13 mouse cellular contexts compared by ENCODE assay signal in the genomic region with DNA sequence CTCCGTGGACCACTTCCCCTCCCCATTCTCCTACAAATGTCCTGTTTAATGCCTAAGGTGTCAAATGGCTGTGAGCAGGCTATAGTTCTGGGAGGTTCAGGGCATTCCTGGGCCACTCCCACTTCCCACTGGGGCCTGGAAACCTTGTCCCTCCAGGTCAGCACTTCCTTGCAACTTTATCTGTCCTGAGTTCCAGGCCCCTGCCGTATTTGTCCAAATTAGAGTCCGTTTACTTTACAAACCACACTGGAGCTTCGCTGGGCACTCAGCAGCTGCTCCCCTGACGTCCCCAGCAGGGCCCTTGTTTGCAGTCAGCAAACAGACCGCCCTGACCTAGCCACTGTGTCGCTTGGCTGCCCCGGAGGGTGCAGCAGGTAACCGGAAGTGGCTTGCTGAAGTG. TPM values are rescaled to one million over a fixed set of nuclear protein-coding genes. Genes with fewer than 3 reads are reported as not detected.
DNase-seq lines count a peak whose midpoint lies in the region; ATAC-seq and TF ChIP-seq lines count a peak whose summit lies in the region.
"Had no signal": no experiment of that assay in that cellular context is flagged by ENCODE, and none has a peak within 500 bp of the region (broad histone marks: within the 10 kb centered on the region; RNA-seq: fewer than 3 reads in every experiment).

No protein-coding gene starts in this region.

- 10% methylated on average over 9 of the region's 9 CpGs for WGBS in limb, embryonic 10.5 days
- WGBS in lung, postnatal 0 days = 11% methylated on average over 9 of the region's 9 CpGs

- DNase-seq in 416B (ENCODE audit: low read depth) (peak; percentile 46), CH12.LX (ENCODE audit: extremely low read depth) (no peak)
- no peak for DNase-seq in limb, embryonic 10.5 days (ENCODE audit: low spot score)
- DNase-seq in lung, postnatal 0 days (ENCODE audit: low spot score) = peak; percentile 62
- no peak for DNase-seq in thymus, postnatal 36 days
- DNase-seq in frontal cortex, postnatal 14 days (ENCODE audit: low spot score in 2 of 2) = no peak
- DNase-seq in T-cell, adult 2 months (ENCODE audit: low spot score) = no peak
- no peak for DNase-seq in frontal cortex, postnatal 36 days (ENCODE audit: low spot score in 2 of 2)
- DNase-seq: gastrocnemius, postnatal 25 days; thymus, postnatal 25 days had no signal

- dilution Hi-C loops in CH12.LX (cut with MboI; ENCODE audit: extremely low pct_ligation_motif_present, extremely low pct_unique_long_range_greater_than_20kb, low sequenced_read_pairs) = no loop called here

- TF ChIP-seq EP300 in CH12.LX (IDR thresholded peaks at IDR 0.05; ENCODE audit: low read length) = no peak
- no peak for TF ChIP-seq EP300 in lung, postnatal 0 days (IDR thresholded peaks at IDR 0.05)

- no peak overlapping the region for H3K9ac ChIP-seq in CH12.LX (ENCODE audit: insufficient read depth, low read depth)
- no peak overlapping the region for H3K9ac ChIP-seq in lung, postnatal 0 days (replicated peaks; ENCODE audit: low read depth)
- H3K9ac ChIP-seq: hindbrain, embryonic 14.5 days; limb, embryonic 15.5 days had no signal

- no peaks in the 10 kb centered on the region for H3K36me3 ChIP-seq in CH12.LX (replicated peaks in 1 of 2; ENCODE audit: control insufficient read depth in 1 of 2, insufficient read depth in 1 of 2, low read length in 1 of 2)
- H3K36me3 ChIP-seq in limb, embryonic 10.5 days = no peaks in the 10 kb centered on the region
- H3K36me3 ChIP-seq in lung, postnatal 0 days (ENCODE audit: insufficient read depth, low read length) = no peaks in the 10 kb centered on the region
- H3K36me3 ChIP-seq: forebrain, embryonic 10.5 days; limb, embryonic 15.5 days had no signal

- TF ChIP-seq CTCF in CH12.LX (conservative IDR thresholded peaks at IDR 0.05 in 1 of 2, IDR thresholded peaks at IDR 0.05 in 1 of 2; ENCODE audit: low read depth in 2 of 2, low read length in 2 of 2) = no peak
- TF ChIP-seq CTCF in lung, postnatal 0 days (IDR thresholded peaks at IDR 0.05) = no peak

- H3K27me3 ChIP-seq in CH12.LX (replicated peaks) = no peaks in the 10 kb centered on the region
- peaks cover 3% of the 10 kb centered on the region; the same call in 1 of the 2 replicates for H3K27me3 ChIP-seq in limb, embryonic 10.5 days (ENCODE audit: low read depth, poor library complexity, severe bottlenecking)
- H3K27me3 ChIP-seq in lung, postnatal 0 days (replicated peaks; ENCODE audit: insufficient read depth, low read length) = no peaks in the 10 kb centered on the region

- H3K4me2 ChIP-seq in CH12.LX (ENCODE audit: insufficient read depth, low read depth, poor library complexity, severe bottlenecking) = no peak overlapping the region
- no peak overlapping the region for H3K4me2 ChIP-seq in lung, postnatal 0 days (replicated peaks; ENCODE audit: low read depth, low read length)
- H3K4me2 ChIP-seq: hindbrain, embryonic 14.5 days; limb, embryonic 15.5 days had no signal

- H3K79me2 ChIP-seq in CH12.LX (replicated peaks; ENCODE audit: control insufficient read depth, extremely low read depth, insufficient read depth, poor library complexity, severe bottlenecking) = no peaks in the 10 kb centered on the region

- H3K4me3 ChIP-seq in CH12.LX (replicated peaks in 1 of 3; ENCODE audit: low read depth in 2 of 3, low read length in 2 of 3, poor library complexity in 1 of 3) = no peak overlapping the region
- H3K4me3 ChIP-seq in limb, embryonic 10.5 days = no peak overlapping the region
- H3K4me3 ChIP-seq in lung, postnatal 0 days (ENCODE audit: low read depth, low read length) = no peak overlapping the region
- H3K4me3 ChIP-seq: forebrain, embryonic 10.5 days; limb, embryonic 15.5 days had no signal

- TF ChIP-seq POLR2A in CH12.LX (IDR thresholded peaks at IDR 0.05; ENCODE audit: low read depth, low read length) = no peak

- no peak for TF ChIP-seq RAD21 in CH12.LX (IDR thresholded peaks at IDR 0.05; ENCODE audit: low read depth, low read length)

- H3K9me3 ChIP-seq in CH12.LX (replicated peaks; ENCODE audit: low read length) = no peaks in the 10 kb centered on the region
- H3K9me3 ChIP-seq in limb, embryonic 10.5 days (replicated peaks) = no peaks in the 10 kb centered on the region
- no peaks in the 10 kb centered on the region for H3K9me3 ChIP-seq in lung, postnatal 0 days (ENCODE audit: low read length)
- H3K9me3 ChIP-seq: forebrain, embryonic 10.5 days; limb, embryonic 15.5 days had no signal

- H3K27ac ChIP-seq in CH12.LX (ENCODE audit: insufficient read depth, low read depth) = no peak overlapping the region
- peak overlapping the region; percentile 51; the same call in 1 of the 2 replicates for H3K27ac ChIP-seq in limb, embryonic 10.5 days
- H3K27ac ChIP-seq in lung, postnatal 0 days (ENCODE audit: low read length) = no peak overlapping the region
- H3K27ac ChIP-seq: forebrain, embryonic 10.5 days; hindbrain, embryonic 14.5 days; limb, embryonic 15.5 days had no signal

- in situ Hi-C loops in CH12.LX (cut with MboI; ENCODE audit: low pct_ligation_motif_present, low pct_unique_long_range_greater_than_20kb, low sequenced_read_pairs) = loop anchor here (5.0 to 10.0 kb wide), 2 partner anchors 313 to 405 kb away; no protein-coding TSS in a partner anchor

- peaks cover 0 to 10% of the 10 kb centered on the region in 2 experiments; a peak in 2 of 4 replicates for H3K4me1 ChIP-seq in CH12.LX (ENCODE audit: control insufficient read depth in 1 of 2, insufficient read depth in 2 of 2)
- H3K4me1 ChIP-seq in limb, embryonic 10.5 days = peaks cover 15% of the 10 kb centered on the region
- no peaks in the 10 kb centered on the region for H3K4me1 ChIP-seq in lung, postnatal 0 days (ENCODE audit: insufficient read depth, low read depth, low read length)
- H3K4me1 ChIP-seq: limb, embryonic 15.5 days had no signal

- peak; percentile 83 for ATAC-seq in lung, postnatal 0 days

TF ChIP-seq in CH12.LX, 34 proteins besides CTCF, POLR2A, EP300 and RAD21:
- TF ChIP-seq MEF2A (IDR thresholded peaks at IDR 0.05; ENCODE audit: borderline replicate concordance, low read depth, low read length) (no peak), CHD2 (IDR thresholded peaks at IDR 0.05; ENCODE audit: low read length) (no peak), ETS1 (conservative IDR thresholded peaks at IDR 0.05; ENCODE audit: low read depth, low read length) (no peak), USF1 (IDR thresholded peaks at IDR 0.05; ENCODE audit: low read depth, low read length) (no peak), ZC3H11A (IDR thresholded peaks at IDR 0.05; ENCODE audit: low read depth, low read length) (no peak), ELF1 (IDR thresholded peaks at IDR 0.05; ENCODE audit: low read depth, low read length) (peak; percentile 40; the same call in 1 of the 2 replicates)
TF ChIP-seq in CH12.LX: peak in this region for 1.

RNA-seq across cellular contexts. Expression of gene Gtf3a, which starts 36.3 kb away (rescaled TPM):
- total RNA-seq in CH12.LX (2012; rRNA removed) (130 and 134 TPM in 2 replicates), CH12.LX (2014; rRNA removed) (110 and 116 TPM in 2 replicates)
- polyA plus RNA-seq in CH12.LX (2012; ENCODE audit: insufficient read length, low read depth) = 133 and 134 TPM in 2 replicates
- polyA plus RNA-seq in limb, embryonic 10.5 days (2016; fragmentation: Nextera tagmentation; extraction: Ambion mirVana) = 141 and 159 TPM in 2 replicates
- 60.3 and 63.8 TPM in 2 replicates for polyA plus RNA-seq in lung, postnatal 0 days (2015; fragmentation: Nextera tagmentation; extraction: Ambion mirVana)

RNA-seq across cellular contexts. Expression of gene Mtif3, which starts 51.4 kb away (rescaled TPM):
- total RNA-seq in CH12.LX (2012; rRNA removed) = 15.2 and 17.8 TPM in 2 replicates
- total RNA-seq in CH12.LX (2014; rRNA removed) = 26.7 TPM in 2 replicates
- polyA plus RNA-seq in CH12.LX (2012; ENCODE audit: insufficient read length, low read depth) = 24.3 and 25.6 TPM in 2 replicates
- 19.1 and 21.0 TPM in 2 replicates for polyA plus RNA-seq in limb, embryonic 10.5 days (2016; fragmentation: Nextera tagmentation; extraction: Ambion mirVana)
- 18.5 and 19.2 TPM in 2 replicates for polyA plus RNA-seq in lung, postnatal 0 days (2015; fragmentation: Nextera tagmentation; extraction: Ambion mirVana)

Comparison
In these comparisons a context has a peak if more than half of its experiments do, and no peak if none do; other contexts are left out.
1. DNase-seq: peak in 416B (single experiment) and lung, postnatal 0 days (single experiment); none in CH12.LX (single experiment), limb, embryonic 10.5 days (single experiment), thymus, postnatal 36 days (0 of 2), frontal cortex, postnatal 14 days (0 of 2), T-cell, adult 2 months (single experiment) and frontal cortex, postnatal 36 days (0 of 2).